Mouse (Mus musculus): ENCODE measurements around the gene Col9a1.

Gene Col9a1

GRCm38 (mm10) chr1:24222231-24222630 lies 44.8 kb downstream of the Col9a1 start:
- no peak for DNase-seq (ENCODE audit: low spot score)

- no peak for DNase-seq (ENCODE audit: low spot score)
Measured at GRCm38 (mm10) chr1:24222981-24223612, 45.7 kb downstream of the Col9a1 start.

GRCm38 (mm10) chr1:24225825-24226526 lies 48.6 kb downstream of the Col9a1 start:
- DNase-seq (ENCODE audit: low spot score) = peak; percentile 68

GRCm38 (mm10) chr1:24226941-24227711 lies 49.7 kb downstream of the Col9a1 start:
- no peak for DNase-seq (ENCODE audit: low spot score)

GRCm38 (mm10) chr1:24229552-24229951 lies 52.1 kb downstream of the Col9a1 start:
- DNase-seq (ENCODE audit: low spot score) = no peak

GRCm38 (mm10) chr1:24230428-24230827 lies 53.0 kb downstream of the Col9a1 start:
- peak; percentile 48 for DNase-seq (ENCODE audit: low spot score)

GRCm38 (mm10) chr1:24231504-24232270 lies 54.3 kb downstream of the Col9a1 start:
- no peak for DNase-seq (ENCODE audit: low spot score)

GRCm38 (mm10) chr1:24236330-24236729 lies 58.9 kb downstream of the Col9a1 start:
- no peak for DNase-seq (ENCODE audit: low spot score)

GRCm38 (mm10) chr1:24240039-24240691 lies 62.8 kb downstream of the Col9a1 start:
- peak; percentile 39 for DNase-seq (ENCODE audit: low spot score)

- no peak for DNase-seq (ENCODE audit: low spot score)
Measured at GRCm38 (mm10) chr1:24244931-24245330, 67.5 kb downstream of the Col9a1 start.

GRCm38 (mm10) chr1:24245700-24246375 lies 68.4 kb downstream of the Col9a1 start:
- DNase-seq (ENCODE audit: low spot score) = no peak

- no peak for DNase-seq (ENCODE audit: low spot score)
Measured at GRCm38 (mm10) chr1:24248294-24249104, 71.1 kb downstream of the Col9a1 start.

- peak; percentile 77 for DNase-seq (ENCODE audit: low spot score)
Measured at GRCm38 (mm10) chr1:24249105-24249664, 71.8 kb downstream of the Col9a1 start.

GRCm38 (mm10) chr1:24257961-24258360 lies 80.6 kb downstream of the Col9a1 start:
- no peak for DNase-seq (ENCODE audit: low spot score)

GRCm38 (mm10) chr1:24259419-24259818 lies 82.0 kb downstream of the Col9a1 start:
- DNase-seq (ENCODE audit: low spot score) = no peak

GRCm38 (mm10) chr1:24261181-24261580 lies 83.8 kb downstream of the Col9a1 start:
- no peak for DNase-seq (ENCODE audit: low spot score)

GRCm38 (mm10) chr1:24267022-24267421 lies 89.6 kb downstream of the Col9a1 start:
- peak; percentile 19 for DNase-seq (ENCODE audit: low spot score)

GRCm38 (mm10) chr1:24286360-24286759 lies 109.0 kb downstream of the Col9a1 start:
- peak; percentile 41 for DNase-seq (ENCODE audit: low spot score)

GRCm38 (mm10) chr1:24292515-24292914 lies 115.1 kb downstream of the Col9a1 start:
- no peak for DNase-seq (ENCODE audit: low spot score)
